14 mouse cellular contexts compared by ENCODE assay signal in genomic region chr4:140812609-140813008, GRCm38 (mm10). TPM values are rescaled to one million over a fixed set of nuclear protein-coding genes. Genes with fewer than 3 reads are reported as not detected.
DNase-seq lines count a peak whose midpoint lies in the region; TF ChIP-seq lines count a peak whose summit lies in the region.
"Had no signal": no experiment of that assay in that cellular context is flagged by ENCODE, and none has a peak within 500 bp of the region (broad histone marks: within the 10 kb centered on the region; RNA-seq: fewer than 3 reads in every experiment).

No protein-coding gene starts in this region.

- peak; percentile 10 to 22 for DNase-seq in cerebellum, postnatal 36 days
- no peak for DNase-seq in cerebellum, adult 9-10 months
- no peak for DNase-seq in thymus, adult 2 months
- DNase-seq in thymus, postnatal 4 days: no peak
- DNase-seq in kidney, postnatal 14 days: peak; percentile 57
- DNase-seq in layer of hippocampus, adult 9-10 months (ENCODE audit: low spot score): no peak
- DNase-seq in left cerebral cortex, adult 11 months (ENCODE audit: low spot score): no peak
- no peak for DNase-seq in right cerebral cortex, postnatal 25 days
- DNase-seq: adrenal gland, adult 8-10 months; right cerebral cortex, postnatal 14 days had no signal

- no peak overlapping the region for H3K4me3 ChIP-seq in thymus, adult 2 months (ENCODE audit: control insufficient read depth, insufficient read depth, low read length)
- H3K4me3 ChIP-seq: heart, adult 2 months; left cerebral cortex, adult 2 months; midbrain, embryonic 10.5 days had no signal

- 41% methylated on average over 10 of the region's 14 CpGs for WGBS in thymus, adult 2 months

- peak overlapping the region; percentile 11; the same call in 1 of the 2 replicates for H3K27ac ChIP-seq in thymus, adult 2 months (ENCODE audit: control insufficient read depth, insufficient read depth, low read length)
- H3K27ac ChIP-seq: heart, adult 2 months; left cerebral cortex, adult 2 months; midbrain, embryonic 10.5 days had no signal

- no peak for TF ChIP-seq POLR2A in thymus, adult 2 months (IDR thresholded peaks at IDR 0.05; ENCODE audit: control insufficient read depth, extremely low read depth, insufficient read depth, low read length, poor library complexity)

- no peaks in the 10 kb centered on the region for H3K36me3 ChIP-seq in thymus, adult 2 months (ENCODE audit: control insufficient read depth, insufficient read depth, low read length)
- H3K36me3 ChIP-seq: midbrain, embryonic 10.5 days had no signal

- H3K27me3 ChIP-seq in thymus, adult 2 months (ENCODE audit: control insufficient read depth, insufficient read depth, low read length): no peaks in the 10 kb centered on the region

- H3K4me1 ChIP-seq in thymus, adult 2 months (replicated peaks; ENCODE audit: control insufficient read depth, insufficient read depth, low read length): peaks cover 62% of the 10 kb centered on the region

- TF ChIP-seq CTCF in thymus, adult 2 months (IDR thresholded peaks at IDR 0.05; ENCODE audit: borderline replicate concordance, control insufficient read depth, extremely low read depth, insufficient read depth, low read length, poor library complexity): no peak

RNA-seq across cellular contexts. Expression of gene Padi3, which starts 2.2 kb away (rescaled TPM):
- polyA plus RNA-seq in thymus, adult 2 months (2012; rRNA removed): 2.6 and 3.7 TPM in 2 replicates
- polyA plus RNA-seq: embryonic facial prominence, embryonic 11.5 days; heart, adult 2 months had no signal

RNA-seq across cellular contexts. Expression of gene Padi1, which starts 33.0 kb away (rescaled TPM):
- 0.85 and 0.89 TPM in 2 replicates for polyA plus RNA-seq in thymus, adult 2 months (2012; rRNA removed)

RNA-seq across cellular contexts. Expression of gene Padi4, which starts 38.6 kb away (rescaled TPM):
- polyA plus RNA-seq in thymus, adult 2 months (2012; rRNA removed): 21.0 and 23.5 TPM in 2 replicates

Comparison
In these comparisons a context has a peak if more than half of its experiments do, and no peak if none do; other contexts are left out.
1. DNase-seq: peak in cerebellum, postnatal 36 days (2 of 2) and kidney, postnatal 14 days (single experiment); none in cerebellum, adult 9-10 months (single experiment), thymus, adult 2 months (single experiment), thymus, postnatal 4 days (single experiment), layer of hippocampus, adult 9-10 months (single experiment), left cerebral cortex, adult 11 months (single experiment) and right cerebral cortex, postnatal 25 days (single experiment).